Mouse (Mus musculus): ENCODE measurements around the gene Mitf. TPM values are rescaled to one million over a fixed set of nuclear protein-coding genes. Genes with fewer than 3 reads are reported as not detected.

The Mitf gene
- polyA plus RNA-seq, 1 experiment from 2014 or later: 1.7 TPM

DNA sequence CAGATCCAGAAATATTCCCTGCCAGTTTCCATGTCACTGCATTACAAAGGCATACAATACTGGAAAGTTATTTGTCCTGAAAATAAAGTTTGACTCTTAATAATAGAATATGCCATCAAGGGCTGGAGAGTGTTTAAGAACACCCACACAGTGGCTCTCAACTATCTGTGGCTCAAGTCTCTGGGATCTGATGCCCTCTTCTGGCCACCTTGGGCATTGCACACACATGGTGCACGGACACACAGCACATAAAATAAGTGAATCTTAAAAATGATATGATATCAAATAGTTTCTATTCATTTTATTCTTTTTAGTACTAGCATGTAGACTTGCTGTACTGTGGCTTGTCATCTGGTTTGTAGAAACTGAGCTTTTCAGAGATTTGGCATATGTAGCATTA is 198.7 kb downstream of the Mitf start:
- DNase-seq (ENCODE audit: low spot score) (peak; percentile 73), ATAC-seq (replicated peaks; ENCODE audit: low FRiP score) (no peak)
- Histone ChIP-seq H3K4me2 (ENCODE audit: low read depth, low read length, severe bottlenecking) (no peak overlapping the region), H3K9ac (ENCODE audit: low read length) (no peak overlapping the region), H3K4me3 (ENCODE audit: low read depth, low read length) (no peak overlapping the region), H3K4me1 (replicated peaks; ENCODE audit: control insufficient read depth, insufficient read depth, low read length) (no peaks in the 10 kb centered on the region; the same call in 1 of the 2 replicates), H3K36me3 (ENCODE audit: control insufficient read depth, insufficient read depth, low read length) (no peaks in the 10 kb centered on the region), H3K27ac (ENCODE audit: low read depth, low read length) (no peak overlapping the region), H3K9me3 (ENCODE audit: control insufficient read depth, low read length) (no peaks in the 10 kb centered on the region), H3K27me3 (ENCODE audit: control insufficient read depth, insufficient read depth, low read length) (no peaks in the 10 kb centered on the region)
- 77% methylated on average over 1 of the region's 1 CpGs for WGBS

DNA sequence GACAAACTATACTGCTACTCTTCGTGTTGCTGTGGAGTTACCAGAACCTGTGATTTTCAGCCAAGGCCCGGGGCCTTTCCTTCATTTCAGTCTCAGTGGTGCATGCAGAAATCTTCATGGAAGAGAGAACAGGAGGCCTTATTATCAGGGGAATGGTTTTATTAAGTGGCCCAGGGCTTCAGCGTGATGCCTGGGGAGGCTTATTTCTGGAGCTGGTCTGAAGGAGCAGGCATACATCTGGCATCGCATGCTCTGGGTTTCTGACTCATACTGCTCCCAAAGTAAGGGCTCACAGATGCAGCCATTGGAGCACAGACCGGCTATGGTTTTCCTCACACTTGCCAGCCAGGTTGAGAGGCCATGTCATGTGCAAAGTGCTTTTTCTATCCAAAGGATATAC is 208.2 kb downstream of the Mitf start:
- H3K4me1 ChIP-seq (replicated peaks; ENCODE audit: control insufficient read depth, insufficient read depth, low read length): no peaks in the 10 kb centered on the region
- no peak overlapping the region for H3K9ac ChIP-seq (ENCODE audit: low read length)
- ATAC-seq (replicated peaks; ENCODE audit: low FRiP score) (no peak), DNase-seq (ENCODE audit: low spot score) (no peak)
- WGBS: 88% methylated on average over 5 of the region's 5 CpGs
- H3K36me3 ChIP-seq (ENCODE audit: control insufficient read depth, insufficient read depth, low read length): no peaks in the 10 kb centered on the region
- H3K27me3 ChIP-seq (ENCODE audit: control insufficient read depth, insufficient read depth, low read length): no peaks in the 10 kb centered on the region
- H3K4me3 ChIP-seq (ENCODE audit: low read depth, low read length): no peak overlapping the region
- no peak overlapping the region for H3K27ac ChIP-seq (ENCODE audit: low read depth, low read length)
- no peak overlapping the region for H3K4me2 ChIP-seq (ENCODE audit: low read depth, low read length, severe bottlenecking)
- no peaks in the 10 kb centered on the region for H3K9me3 ChIP-seq (ENCODE audit: control insufficient read depth, low read length)

DNA sequence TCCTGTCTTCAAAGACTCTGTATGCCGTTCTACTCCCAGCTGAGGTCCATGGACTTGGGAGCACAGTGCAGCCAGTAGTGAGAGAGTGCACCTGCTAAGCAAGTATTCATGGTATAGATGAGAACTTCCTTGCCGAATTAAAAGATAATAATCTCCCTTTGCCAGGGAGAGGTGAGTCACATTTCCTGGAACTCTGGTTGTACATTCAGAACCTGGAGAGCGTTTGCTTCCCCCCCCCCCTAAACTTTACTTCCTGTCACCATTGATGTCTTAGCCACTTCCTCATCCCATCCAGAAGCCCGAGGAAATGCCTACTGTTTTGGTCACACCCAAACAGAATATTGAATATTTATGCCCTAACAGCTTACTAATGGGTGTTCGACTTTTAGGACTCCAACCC is 209.0 kb downstream of the Mitf start:
- Histone ChIP-seq H3K4me1 (replicated peaks; ENCODE audit: control insufficient read depth, insufficient read depth, low read length) (no peaks in the 10 kb centered on the region), H3K27me3 (ENCODE audit: control insufficient read depth, insufficient read depth, low read length) (no peaks in the 10 kb centered on the region), H3K36me3 (ENCODE audit: control insufficient read depth, insufficient read depth, low read length) (no peaks in the 10 kb centered on the region), H3K9me3 (ENCODE audit: control insufficient read depth, low read length) (no peaks in the 10 kb centered on the region), H3K4me2 (ENCODE audit: low read depth, low read length, severe bottlenecking) (no peak overlapping the region), H3K9ac (ENCODE audit: low read length) (no peak overlapping the region), H3K27ac (ENCODE audit: low read depth, low read length) (no peak overlapping the region), H3K4me3 (ENCODE audit: low read depth, low read length) (no peak overlapping the region)
- WGBS: 86% methylated on average over 5 of the region's 5 CpGs
- ATAC-seq (replicated peaks; ENCODE audit: low FRiP score) (no peak), DNase-seq (ENCODE audit: low spot score) (no peak)

DNA sequence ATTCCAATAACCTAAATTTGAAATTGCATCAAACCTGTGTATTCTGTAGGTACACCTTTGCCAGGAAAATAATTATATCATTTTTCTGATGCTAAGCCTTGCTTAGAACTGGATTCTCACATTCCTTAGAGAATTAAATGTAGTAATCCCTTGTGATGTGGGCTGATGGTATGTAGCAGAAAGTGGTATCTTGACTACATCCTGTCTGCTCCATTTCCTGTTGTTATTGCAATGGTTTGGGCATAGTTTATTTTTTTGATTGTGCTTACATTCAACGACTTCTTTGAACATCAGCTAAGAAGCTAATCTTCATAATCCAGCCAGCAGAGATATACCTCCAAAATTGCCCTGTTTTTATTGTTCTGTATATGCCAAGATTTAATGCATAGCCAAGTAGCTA is 217.0 kb downstream of the Mitf start:
- Histone ChIP-seq H3K9me3 (ENCODE audit: control insufficient read depth, low read length) (no peaks in the 10 kb centered on the region), H3K4me3 (ENCODE audit: low read depth, low read length) (no peak overlapping the region), H3K4me1 (replicated peaks; ENCODE audit: control insufficient read depth, insufficient read depth, low read length) (no peaks in the 10 kb centered on the region), H3K36me3 (ENCODE audit: control insufficient read depth, insufficient read depth, low read length) (no peaks in the 10 kb centered on the region), H3K9ac (ENCODE audit: low read length) (no peak overlapping the region), H3K27ac (ENCODE audit: low read depth, low read length) (no peak overlapping the region), H3K27me3 (ENCODE audit: control insufficient read depth, insufficient read depth, low read length) (no peaks in the 10 kb centered on the region), H3K4me2 (ENCODE audit: low read depth, low read length, severe bottlenecking) (no peak overlapping the region)
- DNase-seq (ENCODE audit: low spot score): no peak
- 77% methylated on average over 1 of the region's 1 CpGs for WGBS
- no peak for ATAC-seq (replicated peaks; ENCODE audit: low FRiP score)

DNA sequence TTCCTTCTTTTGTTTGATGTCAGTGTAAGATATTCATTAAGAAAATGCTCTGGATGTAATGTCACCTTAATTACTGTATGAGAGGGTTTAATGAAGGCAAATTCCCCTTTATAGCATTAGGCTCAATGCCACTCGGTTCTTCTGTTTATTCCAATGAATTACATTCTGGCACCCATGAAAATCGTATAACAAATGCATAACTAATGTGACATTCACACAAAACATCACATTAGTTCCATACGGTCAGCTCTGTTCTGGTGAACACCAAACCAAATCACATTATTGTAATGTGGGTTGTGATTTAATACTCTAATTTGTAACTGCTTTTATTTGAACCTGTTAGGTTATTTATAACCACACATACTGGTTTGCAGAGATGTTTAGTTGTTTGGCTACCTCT is 231.7 kb downstream of the Mitf start:
- no peaks in the 10 kb centered on the region for H3K27me3 ChIP-seq (ENCODE audit: control insufficient read depth, insufficient read depth, low read length)
- H3K9me3 ChIP-seq (ENCODE audit: control insufficient read depth, low read length): no peaks in the 10 kb centered on the region
- H3K27ac ChIP-seq (ENCODE audit: low read depth, low read length): no peak overlapping the region
- no peak overlapping the region for H3K4me3 ChIP-seq (ENCODE audit: low read depth, low read length)
- no peaks in the 10 kb centered on the region for H3K4me1 ChIP-seq (replicated peaks; ENCODE audit: control insufficient read depth, insufficient read depth, low read length)
- DNase-seq (ENCODE audit: low spot score): no peak
- H3K9ac ChIP-seq (ENCODE audit: low read length): no peak overlapping the region
- H3K4me2 ChIP-seq (ENCODE audit: low read depth, low read length, severe bottlenecking): no peak overlapping the region
- no peak for ATAC-seq (replicated peaks; ENCODE audit: low FRiP score)
- H3K36me3 ChIP-seq (ENCODE audit: control insufficient read depth, insufficient read depth, low read length): no peaks in the 10 kb centered on the region
- 74% methylated on average over 3 of the region's 3 CpGs for WGBS

DNA sequence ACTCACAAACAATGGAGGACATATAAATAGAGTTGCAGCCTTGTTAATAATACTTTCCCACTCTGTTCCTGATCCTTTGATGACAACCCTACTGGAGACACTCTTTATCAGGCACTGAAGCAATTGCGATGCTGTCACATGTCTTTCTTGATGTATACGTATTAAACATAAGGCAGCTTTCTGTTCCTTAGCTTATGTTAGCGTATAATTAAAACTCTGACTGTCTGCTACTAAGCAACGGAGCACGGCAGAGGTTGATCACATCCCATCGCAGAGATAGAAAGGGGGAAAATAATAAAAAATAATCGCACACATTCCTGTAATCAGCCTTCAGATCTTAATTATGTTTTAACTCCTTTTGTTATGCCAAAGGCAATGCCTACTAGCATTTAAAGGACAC is 234.9 kb downstream of the Mitf start:
- Histone ChIP-seq H3K27ac (ENCODE audit: low read depth, low read length) (no peak overlapping the region), H3K9me3 (ENCODE audit: control insufficient read depth, low read length) (no peaks in the 10 kb centered on the region), H3K4me2 (ENCODE audit: low read depth, low read length, severe bottlenecking) (no peak overlapping the region), H3K4me3 (ENCODE audit: low read depth, low read length) (no peak overlapping the region), H3K27me3 (ENCODE audit: control insufficient read depth, insufficient read depth, low read length) (no peaks in the 10 kb centered on the region), H3K4me1 (replicated peaks; ENCODE audit: control insufficient read depth, insufficient read depth, low read length) (no peaks in the 10 kb centered on the region; the same call in 1 of the 2 replicates), H3K9ac (ENCODE audit: low read length) (no peak overlapping the region), H3K36me3 (ENCODE audit: control insufficient read depth, insufficient read depth, low read length) (no peaks in the 10 kb centered on the region)
- DNase-seq (ENCODE audit: low spot score) (no peak), ATAC-seq (replicated peaks; ENCODE audit: low FRiP score) (no peak)
- WGBS: 77% methylated on average over 7 of the region's 7 CpGs

DNA sequence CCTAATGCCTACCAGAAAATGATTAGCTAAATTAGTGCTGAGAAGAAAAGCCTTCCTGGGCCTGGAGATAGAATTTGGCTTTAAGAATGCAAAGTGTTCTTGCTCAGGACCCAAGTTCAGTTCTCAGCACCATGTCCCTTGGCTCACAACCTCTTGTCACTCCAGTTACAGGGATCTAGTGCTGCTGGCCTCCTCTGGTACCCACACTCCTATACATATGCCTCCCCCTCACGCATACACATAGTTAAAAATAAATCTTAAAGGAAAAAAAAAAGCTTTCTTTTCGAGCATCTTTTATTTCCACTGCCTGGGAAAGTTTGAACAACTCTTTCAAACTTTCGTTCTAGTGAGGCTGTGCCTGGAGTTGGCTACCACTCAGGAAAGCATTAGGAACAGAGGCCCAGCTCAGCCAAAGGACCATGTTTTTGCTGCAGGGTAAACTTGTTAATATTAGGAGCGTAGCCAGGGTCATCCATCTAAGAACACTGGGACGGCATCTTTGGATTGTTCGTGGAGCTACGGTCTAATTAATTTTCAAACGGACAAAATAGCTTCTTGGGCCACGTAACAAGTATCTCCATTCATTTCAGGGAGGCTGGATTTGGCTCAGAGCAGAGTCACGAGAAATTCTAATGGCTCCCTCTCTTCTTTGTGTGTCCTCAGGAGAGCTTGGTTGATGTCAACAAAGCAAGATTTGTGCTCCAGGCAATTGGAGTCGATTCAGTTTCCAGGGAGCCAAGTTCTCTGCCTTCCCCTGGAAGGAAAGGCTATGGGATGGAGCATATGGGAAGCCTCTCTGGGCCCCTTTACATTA is 239.7 kb downstream of the Mitf start:
- Histone ChIP-seq H3K4me1 (replicated peaks; ENCODE audit: control insufficient read depth, insufficient read depth, low read length) (peaks cover 8% of the 10 kb centered on the region; the same call in 1 of the 2 replicates), H3K27ac (ENCODE audit: low read depth, low read length) (no peak overlapping the region), H3K4me2 (ENCODE audit: low read depth, low read length, severe bottlenecking) (no peak overlapping the region), H3K27me3 (ENCODE audit: control insufficient read depth, insufficient read depth, low read length) (no peaks in the 10 kb centered on the region), H3K9me3 (ENCODE audit: control insufficient read depth, low read length) (no peaks in the 10 kb centered on the region), H3K4me3 (ENCODE audit: low read depth, low read length) (no peak overlapping the region), H3K36me3 (ENCODE audit: control insufficient read depth, insufficient read depth, low read length) (no peaks in the 10 kb centered on the region), H3K9ac (ENCODE audit: low read length) (no peak overlapping the region)
- ATAC-seq (replicated peaks; ENCODE audit: low FRiP score) (no peak), DNase-seq (ENCODE audit: low spot score) (no peak)
- WGBS: 48% methylated on average over 11 of the region's 11 CpGs

DNA sequence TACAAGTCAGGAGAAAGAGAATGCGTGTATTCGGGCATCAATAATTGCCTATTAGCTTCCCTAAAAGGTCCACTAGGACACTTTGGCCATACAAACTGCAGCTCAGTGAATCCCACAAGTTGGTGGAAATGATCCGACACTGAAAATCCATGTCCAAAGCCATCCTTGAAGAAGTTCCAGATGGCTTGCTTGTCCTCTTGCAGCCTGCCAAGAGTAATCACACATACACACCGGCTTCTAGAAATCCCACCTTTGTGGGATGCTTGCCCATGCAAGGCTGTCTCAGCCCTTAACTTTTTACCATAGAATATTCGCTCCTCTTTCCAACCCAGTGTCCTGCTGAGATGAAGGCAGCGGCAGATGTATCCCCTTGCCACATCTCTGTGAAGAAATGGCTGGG is 240.9 kb downstream of the Mitf start:
- peaks cover 8% of the 10 kb centered on the region; the same call in 1 of the 2 replicates for H3K4me1 ChIP-seq (replicated peaks; ENCODE audit: control insufficient read depth, insufficient read depth, low read length)
- no peak overlapping the region for H3K9ac ChIP-seq (ENCODE audit: low read length)
- ATAC-seq (replicated peaks; ENCODE audit: low FRiP score) (no peak), DNase-seq (ENCODE audit: low spot score) (no peak)
- H3K27me3 ChIP-seq (ENCODE audit: control insufficient read depth, insufficient read depth, low read length): no peaks in the 10 kb centered on the region
- H3K4me2 ChIP-seq (ENCODE audit: low read depth, low read length, severe bottlenecking): no peak overlapping the region
- H3K27ac ChIP-seq (ENCODE audit: low read depth, low read length): no peak overlapping the region
- H3K9me3 ChIP-seq (ENCODE audit: control insufficient read depth, low read length): no peaks in the 10 kb centered on the region
- H3K36me3 ChIP-seq (ENCODE audit: control insufficient read depth, insufficient read depth, low read length): no peaks in the 10 kb centered on the region
- 65% methylated on average over 6 of the region's 6 CpGs for WGBS
- H3K4me3 ChIP-seq (ENCODE audit: low read depth, low read length): no peak overlapping the region
